Mouse (Mus musculus): ENCODE measurements at regions not wholly inside any gene's neighbourhood (a gene's known extent, or its start where the extent isn't known, plus 50 kb on each side); places are given as distances from the start of the nearest gene placed in this dataset.
A peak's percentile ranks its signal among the peaks of the same experiment; 100 is the strongest.

GRCm38 (mm10) chr10:122515698-122516097 is 67.4 kb downstream of the Avpr1a start:
- DNase-seq (ENCODE audit: low read depth, low spot score) = no peak

DNA sequence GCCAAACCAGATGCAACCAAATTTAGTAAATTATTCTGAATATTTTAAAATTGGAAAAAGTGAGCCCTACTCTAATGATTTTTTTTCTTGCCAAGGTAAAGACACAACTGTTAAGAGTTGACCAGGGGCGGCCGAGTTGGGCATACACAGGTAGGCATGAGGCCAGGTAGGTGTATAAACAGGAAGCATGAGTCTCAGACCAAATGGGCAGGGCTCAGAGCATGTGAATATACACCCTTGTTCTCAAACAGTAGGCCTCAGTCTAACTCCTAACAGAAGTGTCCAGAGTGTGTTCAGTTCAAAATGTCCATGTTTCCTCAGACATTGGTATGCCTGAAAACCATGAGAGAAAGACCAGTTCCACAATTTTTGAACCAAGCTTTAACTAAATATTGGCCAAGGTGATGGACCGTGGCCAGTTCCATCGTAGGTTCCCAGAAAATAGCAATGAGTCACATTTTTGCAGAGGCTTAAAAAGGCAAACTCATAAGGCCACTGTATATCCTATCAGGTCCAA is 71.0 kb downstream of the Avpr1a start:
- no peak for DNase-seq (ENCODE audit: low read depth, low spot score)

DNA sequence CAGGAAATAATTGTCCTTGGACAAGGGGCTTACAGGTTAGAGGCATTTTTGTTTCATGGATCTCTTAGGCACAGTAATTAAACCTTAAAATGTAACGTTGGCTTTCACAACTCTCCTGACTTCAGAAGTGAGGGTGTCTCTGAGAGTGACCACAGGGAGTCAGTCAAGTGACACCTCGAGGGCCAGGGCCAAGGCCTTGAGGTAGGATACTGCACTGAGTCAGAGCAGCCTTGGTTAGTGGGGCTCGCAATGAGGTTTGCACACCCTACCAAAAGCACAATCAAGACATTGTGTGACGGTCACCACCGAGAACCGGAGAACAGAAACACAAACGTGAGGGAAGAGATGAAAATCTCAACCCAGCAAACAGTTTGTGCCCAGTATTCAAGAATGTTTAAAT is 71.7 kb downstream of the Avpr1a start:
- DNase-seq (ENCODE audit: low read depth, low spot score) = no peak

DNA sequence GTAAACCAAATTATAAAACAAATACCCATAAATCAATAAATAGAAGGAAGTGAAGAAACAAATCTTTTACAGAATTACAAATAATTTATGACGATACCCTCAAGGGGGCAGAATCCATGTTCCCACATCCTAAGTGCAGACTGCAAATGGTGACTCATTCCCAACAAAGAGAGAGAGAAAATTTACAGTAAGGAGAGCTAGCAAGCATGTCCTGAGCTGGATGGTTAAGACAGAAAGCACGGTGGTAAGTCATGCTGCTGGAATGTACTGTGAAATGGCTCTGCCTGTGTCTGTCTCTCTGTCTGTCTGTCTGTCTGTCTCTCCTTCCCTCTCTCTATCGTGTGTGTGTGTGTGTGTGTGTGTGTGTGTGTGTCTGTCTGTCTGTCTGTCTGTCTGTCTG is 74.3 kb downstream of the Avpr1a start:
- no peak for DNase-seq (ENCODE audit: low read depth, low spot score)

DNA sequence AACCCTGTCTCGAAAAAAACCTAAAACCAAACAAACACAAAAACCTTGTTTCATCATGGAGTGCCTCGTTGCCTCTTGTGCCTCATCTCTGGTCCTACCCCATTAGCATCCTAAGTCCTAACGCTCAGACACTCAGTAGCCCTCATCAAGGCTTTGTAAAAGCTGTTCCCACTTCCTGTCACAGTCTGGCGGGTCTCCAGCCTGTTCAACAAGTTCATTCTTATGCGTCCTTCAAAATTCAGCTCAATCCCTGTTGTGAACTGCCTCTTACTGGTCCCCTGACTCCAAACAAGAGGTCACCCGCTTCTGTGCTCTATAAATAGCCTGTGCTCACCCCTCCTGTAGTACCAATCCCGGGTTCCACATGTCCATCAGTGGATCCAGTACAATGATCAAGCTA is 77.1 kb downstream of the Avpr1a start:
- DNase-seq (ENCODE audit: low read depth, low spot score) = no peak

DNA sequence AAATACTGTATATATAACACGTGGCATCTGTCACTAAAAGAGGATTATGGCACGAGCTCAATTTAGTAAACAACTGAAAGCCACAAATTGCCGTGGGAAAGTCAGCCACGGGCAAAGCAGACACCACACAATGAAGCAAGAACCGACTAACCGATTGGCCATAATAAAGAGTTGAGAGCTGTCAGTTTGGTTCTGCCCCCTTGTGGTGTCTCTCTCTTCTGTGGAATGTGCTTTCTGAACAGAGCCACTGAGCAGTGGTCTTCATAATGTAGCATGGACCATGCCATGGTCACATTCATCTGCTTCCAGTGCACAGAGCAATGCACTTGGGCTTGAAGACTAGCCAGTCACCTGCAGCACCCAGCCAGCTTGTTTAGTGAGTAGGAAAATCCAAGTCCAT is 77.5 kb downstream of the Avpr1a start:
- no peak for DNase-seq (ENCODE audit: low read depth, low spot score)

- no peak for DNase-seq (ENCODE audit: low read depth, low spot score)
These were observed 79.9 kb downstream of the Avpr1a start for GRCm38 (mm10) chr10:122528222-122528621.

- peak; percentile 51 for DNase-seq (ENCODE audit: low read depth, low spot score)
These were observed 80.8 kb downstream of the Avpr1a start for GRCm38 (mm10) chr10:122528973-122529703.

DNA sequence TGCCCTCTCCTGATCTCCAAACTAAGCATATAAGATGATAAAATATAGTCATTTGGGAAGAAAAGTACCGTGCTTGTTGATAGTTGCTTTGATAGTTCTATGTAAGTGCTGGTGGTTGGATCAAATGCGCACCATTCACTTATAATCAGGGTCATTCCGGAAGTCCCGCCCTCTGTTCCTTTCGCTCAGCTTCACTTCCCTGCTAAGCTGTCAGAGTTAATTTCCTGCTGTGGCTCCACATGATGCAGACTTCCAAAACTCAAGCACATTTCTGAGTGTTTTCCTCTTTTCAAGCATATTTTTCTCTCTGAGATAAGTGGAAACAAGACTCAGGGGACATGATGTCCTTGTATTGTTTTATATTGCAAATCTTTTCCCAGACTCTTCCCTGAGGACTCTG is 86.4 kb downstream of the Avpr1a start:
- no peak for DNase-seq (ENCODE audit: low read depth, low spot score)

GRCm38 (mm10) chr10:122535137-122535536 is 86.8 kb downstream of the Avpr1a start:
- no peak for DNase-seq (ENCODE audit: low read depth, low spot score)

DNA sequence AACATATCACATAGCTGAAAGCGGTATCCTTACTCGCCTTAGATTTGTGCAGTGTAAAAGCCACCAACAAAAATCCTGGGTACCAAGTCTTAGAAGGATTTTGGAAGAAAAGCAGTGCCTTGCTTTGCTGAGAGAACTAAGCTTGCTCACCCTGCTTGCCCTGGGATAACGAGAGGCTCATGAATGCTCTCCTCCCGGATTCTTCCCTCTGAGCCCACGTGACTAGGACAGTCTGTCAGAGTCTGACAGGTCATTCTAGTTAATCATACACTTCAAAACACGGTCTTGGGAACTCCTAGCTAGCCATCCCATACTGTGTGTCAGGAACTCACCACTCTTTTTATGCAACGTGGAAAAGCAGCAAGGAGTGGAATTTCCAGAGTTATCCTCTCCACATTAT is 91.4 kb downstream of the Avpr1a start:
- no peak for DNase-seq (ENCODE audit: low read depth, low spot score)

GRCm38 (mm10) chr10:122542573-122542972 is 94.3 kb downstream of the Avpr1a start:
- DNase-seq (ENCODE audit: low read depth, low spot score) = no peak

DNA sequence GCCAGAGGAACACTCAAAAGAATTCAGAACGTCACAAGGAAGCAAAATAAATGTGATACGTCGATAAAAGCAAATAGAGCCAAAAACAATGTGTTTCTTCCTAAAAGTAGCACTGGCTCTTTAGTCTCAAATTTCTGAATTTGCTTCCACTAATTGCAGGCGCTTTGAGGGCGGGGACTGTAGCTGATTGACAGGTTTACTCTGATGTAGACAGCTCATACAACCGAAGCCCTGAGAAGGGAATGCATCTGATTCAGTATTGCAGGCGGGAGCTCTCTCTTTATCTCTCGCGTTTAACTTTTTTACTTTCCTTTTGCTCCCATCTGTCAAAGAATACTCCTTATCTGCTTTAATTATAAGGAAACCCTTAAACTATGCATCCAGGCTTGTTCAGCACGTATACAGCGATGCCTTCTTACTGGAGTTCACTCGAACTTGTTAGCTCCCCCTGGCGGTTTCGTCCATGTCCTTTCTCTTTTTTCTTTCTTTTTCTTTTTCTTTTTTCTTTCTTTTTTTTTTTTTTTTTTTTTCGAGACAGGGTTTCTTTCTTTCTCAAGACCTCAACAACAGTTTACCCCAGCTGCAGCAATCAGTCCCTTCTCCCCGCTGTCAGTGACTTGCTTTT is 95.9 kb downstream of the Avpr1a start:
- peak; percentile 29 for DNase-seq (ENCODE audit: low read depth, low spot score)

DNA sequence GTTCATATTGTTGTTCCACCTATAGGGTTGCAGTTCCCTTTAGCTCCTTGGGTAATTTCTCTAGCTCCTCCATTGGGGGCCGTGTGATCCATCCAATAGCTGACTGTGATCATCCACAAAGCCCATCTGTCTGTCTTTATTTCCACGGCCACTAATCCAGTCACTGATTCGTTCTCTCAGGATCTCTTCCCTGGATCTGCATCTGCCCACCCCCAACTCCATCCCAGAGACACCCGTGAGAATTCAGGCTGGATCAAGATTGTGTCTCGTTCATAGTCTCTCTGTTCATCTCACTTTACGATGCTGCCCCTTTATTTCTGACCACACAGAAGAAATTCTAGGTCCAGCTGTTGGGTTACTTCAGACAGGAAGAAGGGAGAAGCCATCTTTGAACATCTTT is 96.7 kb downstream of the Avpr1a start:
- DNase-seq (ENCODE audit: low read depth, low spot score) = no peak

DNA sequence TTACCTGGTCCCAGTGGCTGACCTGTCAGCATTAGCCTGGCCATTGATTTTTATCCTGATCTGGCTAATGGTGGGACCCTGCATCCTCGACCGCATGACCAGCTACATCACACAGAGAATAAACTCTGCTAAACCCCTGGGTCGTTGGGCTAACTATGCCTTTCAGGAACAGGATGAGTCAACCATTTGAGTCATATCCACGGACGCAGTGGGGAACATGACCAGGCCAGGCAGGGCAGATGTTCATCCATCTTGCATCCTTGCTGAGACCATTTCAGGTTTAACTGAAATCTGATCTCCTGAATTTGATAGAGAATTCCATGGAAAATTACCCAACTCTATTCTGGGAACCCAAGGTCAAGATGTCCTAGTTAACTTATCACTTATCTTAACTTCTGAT is 103.3 kb downstream of the Avpr1a start:
- DNase-seq (ENCODE audit: low read depth, low spot score) = no peak

- DNase-seq (ENCODE audit: low read depth, low spot score) = peak; percentile 46
These were observed 105.0 kb downstream of the Avpr1a start for GRCm38 (mm10) chr10:122553124-122553822.

DNA sequence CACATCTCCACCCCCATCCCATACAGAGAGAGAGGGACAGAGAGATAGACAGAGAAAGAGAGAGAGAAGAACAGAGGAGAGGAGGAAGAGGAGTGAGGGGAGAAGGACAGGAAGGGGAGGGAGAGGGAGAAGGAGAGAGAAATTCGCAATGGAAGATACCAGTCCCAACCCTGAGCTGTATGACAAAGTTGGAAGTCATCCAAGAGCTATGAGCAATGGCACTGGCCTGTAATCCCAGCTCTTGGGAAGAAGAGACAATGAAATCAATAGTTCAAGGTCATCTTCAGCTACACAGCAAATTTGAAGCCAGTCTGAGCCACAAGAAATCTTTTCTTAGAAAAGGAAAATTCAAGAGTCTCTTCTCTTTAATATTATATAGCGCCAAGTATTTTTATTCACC is 105.6 kb downstream of the Avpr1a start:
- DNase-seq (ENCODE audit: low read depth, low spot score) = no peak

DNA sequence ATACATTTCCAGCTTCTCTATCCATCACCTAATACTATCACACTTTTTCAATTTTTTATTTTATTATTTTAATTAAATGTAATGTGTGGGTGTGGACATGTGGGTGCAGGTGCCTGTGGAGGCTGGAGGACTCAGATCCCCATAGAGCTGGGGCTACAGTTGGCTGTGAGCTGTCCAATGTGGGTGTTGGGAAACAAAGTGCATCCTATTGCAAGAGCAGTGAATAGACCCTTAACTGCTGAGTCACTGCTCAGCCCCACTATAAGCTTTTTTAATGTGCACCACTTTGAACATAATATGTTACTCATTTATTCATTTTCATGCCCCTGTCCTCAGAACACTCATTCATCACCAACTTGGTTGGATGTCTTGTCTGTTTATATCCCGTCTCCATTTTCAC is 110.4 kb downstream of the Avpr1a start:
- DNase-seq (ENCODE audit: low read depth, low spot score) = no peak

DNA sequence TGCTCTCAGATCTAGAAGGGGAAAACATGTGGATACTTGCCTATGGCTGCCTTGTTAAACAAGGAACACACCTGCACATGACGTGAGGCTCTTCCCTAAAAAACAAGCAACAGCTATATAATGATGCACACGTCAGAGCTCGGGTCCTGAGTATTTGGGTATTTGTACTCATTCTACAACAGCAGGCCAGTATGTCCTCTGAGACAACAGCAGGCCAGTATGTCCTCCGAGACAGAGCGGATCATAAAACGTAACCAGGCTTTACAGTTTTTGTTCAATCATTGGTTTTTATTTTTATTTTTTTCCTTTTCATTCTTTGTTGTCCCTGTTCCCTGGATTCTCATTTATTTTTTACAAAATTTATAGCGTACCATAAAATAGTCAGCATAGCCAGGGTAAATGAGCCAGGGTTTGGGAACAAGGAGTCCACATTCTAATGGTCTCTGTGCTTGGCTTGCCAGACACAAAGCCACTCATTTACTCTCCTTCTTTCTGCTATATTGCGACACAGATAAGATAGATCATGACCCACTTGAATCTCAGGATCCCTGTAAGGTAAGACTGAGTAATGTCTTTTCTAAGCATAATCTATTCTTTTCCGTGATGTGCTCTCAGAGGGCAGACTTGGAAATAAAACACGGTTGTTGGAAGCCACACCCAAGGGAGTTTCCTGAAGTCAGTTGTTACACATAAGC is 111.8 kb downstream of the Avpr1a start:
- DNase-seq (ENCODE audit: low read depth, low spot score) = no peak

DNA sequence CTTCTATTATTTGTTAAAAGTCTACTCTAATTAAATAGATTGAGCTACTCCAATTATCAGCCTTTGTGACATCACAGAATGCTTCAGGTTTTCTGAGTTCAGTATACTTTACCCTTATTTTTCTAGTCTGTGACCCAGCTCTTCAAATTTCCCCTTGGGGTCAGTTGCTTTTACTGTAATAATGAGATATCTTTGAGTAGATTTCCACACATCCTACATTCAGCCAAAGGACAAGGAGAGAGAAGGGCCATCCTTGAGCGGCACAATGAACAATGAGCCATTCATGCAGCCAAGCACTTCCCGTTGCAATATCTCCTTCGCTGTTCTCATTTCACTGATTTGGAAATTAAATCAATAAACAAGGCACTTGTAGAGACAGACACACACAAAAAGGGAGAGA is 113.6 kb downstream of the Avpr1a start:
- DNase-seq (ENCODE audit: low read depth, low spot score) = no peak

- DNase-seq (ENCODE audit: low read depth, low spot score) = no peak
These were observed 114.2 kb downstream of the Avpr1a start for GRCm38 (mm10) chr10:122562542-122562941.

GRCm38 (mm10) chr10:122563973-122564372 is 114.6 kb upstream of the Ppm1h start:
- no peak for DNase-seq (ENCODE audit: low read depth, low spot score)

All from retina, adult 2 months (tissue).